Mouse (Mus musculus) intestine, postnatal 0 days (tissue): ENCODE data around the gene P2ry13. TPM values are rescaled to one million over a fixed set of nuclear protein-coding genes. Genes with fewer than 3 reads are reported as not detected.

Experiments used
- ATAC-seq: fragments of 200-750 bp; cut with Nextera tagmentation; 2 replicates; pipeline ENCODE4 v1.8.0; 2017; ENCODE audit warnings: mild to moderate bottlenecking, moderate TSS enrichment, moderate library complexity
- H3K27ac ChIP-seq: fragments of 300-500 bp; sonication (generic); 2 replicates; pipeline ENCODE4 v1.5.1; 2014; ENCODE audit warnings: mild to moderate bottlenecking, low read depth, low read length, moderate library complexity
- H3K27me3 ChIP-seq: fragments of 300-500 bp; sonication (generic); replicated peaks from 2 replicates; pipeline ENCODE4 v1.6.1; 2014; ENCODE audit warnings: low read length, mixed read lengths; ENCODE audit not compliant: control insufficient read depth, insufficient read depth
- H3K36me3 ChIP-seq: fragments of 300-500 bp; sonication (generic); 2 replicates; pipeline ENCODE4 v1.6.1; 2014; ENCODE audit warnings: mild to moderate bottlenecking, moderate library complexity; ENCODE audit not compliant: control insufficient read depth, insufficient read depth
- H3K4me1 ChIP-seq: fragments of 300-500 bp; sonication (generic); replicated peaks from 2 replicates; pipeline ENCODE4 v1.6.1; 2014; ENCODE audit warnings: antibody characterized with exemption, low read length, mixed read lengths; ENCODE audit not compliant: control insufficient read depth, insufficient read depth
- H3K4me2 ChIP-seq: fragments of 300-500 bp; sonication (generic); replicated peaks from 2 replicates; pipeline ENCODE4 v1.6.1; 2014; ENCODE audit warnings: low read depth, mild to moderate bottlenecking, moderate library complexity
- H3K4me3 ChIP-seq: fragments of 300-500 bp; sonication (generic); 2 replicates; pipeline ENCODE4 v1.5.1; 2014; ENCODE audit warnings: low read depth, low read length
- H3K9ac ChIP-seq: fragments of 300-500 bp; sonication (generic); 2 replicates; pipeline ENCODE4 v1.6.1; 2014; ENCODE audit warnings: mild to moderate bottlenecking, low read depth, low read length
- H3K9me3 ChIP-seq: fragments of 300-500 bp; sonication (generic); 2 replicates; pipeline ENCODE4 v1.6.1; 2016; ENCODE audit warnings: mixed run types; ENCODE audit not compliant: control insufficient read depth
- CTCF ChIP-seq: sonication (generic); IDR thresholded peaks from 2 replicates; pipeline ENCODE4 v1.5.1; 2016; ENCODE audit warnings: low read depth, mild to moderate bottlenecking, control low read depth, antibody characterized with exemption, moderate library complexity
- WGBS: fragments of 180-500 bp; shearing (Covaris S2); extraction: QIAGEN DNeasy Blood & Tissue Kit; methylation state at CpG from one replicate; pipeline ENCODE4 v1.1.7; 2014; 5-methylcytosine and 5-hydroxymethylcytosine counted together
- polyA plus RNA-seq: library from polyadenylated mRNA; unstranded; fragments of >200 nt; fragmentation: Nextera tagmentation; extraction: Ambion mirVana; gene quantifications from 2 replicates; pipeline ENCODE4 v1.2.1, GENCODE M21; 2015

Gene P2ry13
- polyA plus RNA-seq, 1 experiment from 2014 or later: 0.94 TPM

GRCm38 (mm10) chr3:59187336-59187735 lies 23.3 kb downstream of the P2ry13 start:
- no peak overlapping the region for H3K4me3 ChIP-seq
- H3K4me2 ChIP-seq: no peak overlapping the region
- H3K4me1 ChIP-seq: no peaks in the 10 kb centered on the region
- H3K27ac ChIP-seq: no peak overlapping the region
- ATAC-seq: no peak
- H3K9ac ChIP-seq: no peak overlapping the region
- no peaks in the 10 kb centered on the region for H3K27me3 ChIP-seq
- H3K9me3 ChIP-seq: no peaks in the 10 kb centered on the region
- H3K36me3 ChIP-seq: no peaks in the 10 kb centered on the region
- TF ChIP-seq CTCF: no peak
- WGBS: 69% methylated on average over 4 of the region's 4 CpGs

GRCm38 (mm10) chr3:59185662-59186061 lies 25.0 kb downstream of the P2ry13 start:
- Histone ChIP-seq H3K36me3 (no peaks in the 10 kb centered on the region), H3K27me3 (no peaks in the 10 kb centered on the region), H3K9ac (no peak overlapping the region), H3K4me2 (no peak overlapping the region), H3K27ac (no peak overlapping the region), H3K4me1 (no peaks in the 10 kb centered on the region), H3K9me3 (no peaks in the 10 kb centered on the region), H3K4me3 (no peak overlapping the region)
- WGBS: 76% methylated on average over 4 of the region's 4 CpGs
- no peak for TF ChIP-seq CTCF
- no peak for ATAC-seq

GRCm38 (mm10) chr3:59182129-59182528 lies 28.6 kb downstream of the P2ry13 start:
- no peak for ATAC-seq
- Histone ChIP-seq H3K4me1 (no peaks in the 10 kb centered on the region), H3K4me2 (no peak overlapping the region), H3K4me3 (no peak overlapping the region), H3K27ac (no peak overlapping the region), H3K9me3 (no peaks in the 10 kb centered on the region), H3K9ac (no peak overlapping the region), H3K27me3 (no peaks in the 10 kb centered on the region), H3K36me3 (no peaks in the 10 kb centered on the region)
- TF ChIP-seq CTCF: no peak

- WGBS: 72% methylated on average over 5 of the region's 5 CpGs
- H3K4me1 ChIP-seq: no peaks in the 10 kb centered on the region
Measured at GRCm38 (mm10) chr3:59181134-59181533, 29.5 kb downstream of the P2ry13 start.

GRCm38 (mm10) chr3:59176871-59177270 lies 33.8 kb downstream of the P2ry13 start:
- H3K27ac ChIP-seq: no peak overlapping the region
- H3K36me3 ChIP-seq: no peaks in the 10 kb centered on the region
- H3K27me3 ChIP-seq: no peaks in the 10 kb centered on the region
- no peaks in the 10 kb centered on the region for H3K4me1 ChIP-seq
- no peak for ATAC-seq
- H3K9ac ChIP-seq: no peak overlapping the region
- TF ChIP-seq CTCF: no peak
- H3K9me3 ChIP-seq: no peaks in the 10 kb centered on the region
- 73% methylated on average over 5 of the region's 5 CpGs for WGBS
- H3K4me2 ChIP-seq: no peak overlapping the region
- H3K4me3 ChIP-seq: no peak overlapping the region

More at GRCm38 (mm10) chr3:59181134-59181533, 29.5 kb downstream of the P2ry13 start:
- Histone ChIP-seq H3K9me3 (no peaks in the 10 kb centered on the region), H3K27me3 (no peaks in the 10 kb centered on the region), H3K36me3 (no peaks in the 10 kb centered on the region), H3K4me3 (no peak overlapping the region), H3K9ac (no peak overlapping the region), H3K4me2 (no peak overlapping the region), H3K27ac (no peak overlapping the region)
- no peak for ATAC-seq
- no peak for TF ChIP-seq CTCF

GRCm38 (mm10) chr3:59175234-59175633 lies 35.4 kb downstream of the P2ry13 start:
- Histone ChIP-seq H3K9ac (no peak overlapping the region), H3K9me3 (no peaks in the 10 kb centered on the region), H3K4me3 (no peak overlapping the region), H3K4me1 (no peaks in the 10 kb centered on the region), H3K27ac (no peak overlapping the region), H3K36me3 (no peaks in the 10 kb centered on the region), H3K27me3 (no peaks in the 10 kb centered on the region), H3K4me2 (no peak overlapping the region)
- ATAC-seq: no peak
- peak; percentile 92 for TF ChIP-seq CTCF
- 20% methylated on average over 5 of the region's 5 CpGs for WGBS
